Mouse (Mus musculus) kidney, adult 11 months (tissue): Measurements from ENCODE around the gene Ntsr1.

ENCODE experiments used
- DNase-seq: peaks from one replicate; pipeline ENCODE4 v3.0.0; 2022

Ntsr1 gene

DNA sequence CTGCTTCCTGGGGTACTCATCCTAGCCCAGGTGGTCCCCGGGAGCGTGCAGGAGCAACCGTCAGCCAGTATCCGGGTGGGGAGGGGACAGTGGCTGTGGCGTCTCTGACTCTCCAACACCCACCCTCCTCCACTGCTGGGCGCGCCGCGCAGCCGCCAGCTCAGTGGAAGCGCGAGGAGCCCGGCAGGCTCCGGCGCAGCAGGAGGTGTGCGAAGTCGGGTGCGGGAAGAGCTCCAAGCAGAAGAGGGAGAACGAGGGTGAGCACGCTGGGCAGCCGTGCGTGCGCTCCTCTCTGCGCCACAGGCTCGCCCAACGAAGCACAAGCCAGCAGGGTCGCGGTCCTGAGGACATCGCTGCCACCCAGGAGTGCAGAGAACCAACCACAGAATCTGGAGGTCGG lies at the start of gene Ntsr1:
Gene Ntsr1, plus strand, starts transcription at position 236 of the 400 bp plus-strand sequence.
- DNase-seq, result no peak

DNA sequence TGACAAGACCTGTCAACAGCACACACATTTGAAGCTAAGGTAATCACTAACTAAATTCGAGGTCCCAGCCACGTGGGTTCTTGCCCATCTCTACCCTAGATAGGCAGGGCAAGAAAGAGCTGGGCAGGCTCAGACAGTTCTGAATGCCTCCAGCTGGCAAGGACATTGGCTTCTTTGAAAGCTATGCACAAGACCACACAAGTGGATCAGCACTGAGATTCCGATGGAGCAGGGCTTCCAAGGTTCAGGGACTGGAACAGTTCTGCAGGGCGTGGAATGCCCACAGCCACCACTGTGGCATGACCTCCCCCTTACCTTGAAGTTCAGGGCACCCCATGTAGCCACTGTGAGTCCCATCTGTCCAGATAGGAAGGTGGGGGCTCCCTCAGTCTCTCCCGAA lies 49.2 kb upstream of the Ntsr1 start:
- DNase-seq, result peak; percentile 48

DNA sequence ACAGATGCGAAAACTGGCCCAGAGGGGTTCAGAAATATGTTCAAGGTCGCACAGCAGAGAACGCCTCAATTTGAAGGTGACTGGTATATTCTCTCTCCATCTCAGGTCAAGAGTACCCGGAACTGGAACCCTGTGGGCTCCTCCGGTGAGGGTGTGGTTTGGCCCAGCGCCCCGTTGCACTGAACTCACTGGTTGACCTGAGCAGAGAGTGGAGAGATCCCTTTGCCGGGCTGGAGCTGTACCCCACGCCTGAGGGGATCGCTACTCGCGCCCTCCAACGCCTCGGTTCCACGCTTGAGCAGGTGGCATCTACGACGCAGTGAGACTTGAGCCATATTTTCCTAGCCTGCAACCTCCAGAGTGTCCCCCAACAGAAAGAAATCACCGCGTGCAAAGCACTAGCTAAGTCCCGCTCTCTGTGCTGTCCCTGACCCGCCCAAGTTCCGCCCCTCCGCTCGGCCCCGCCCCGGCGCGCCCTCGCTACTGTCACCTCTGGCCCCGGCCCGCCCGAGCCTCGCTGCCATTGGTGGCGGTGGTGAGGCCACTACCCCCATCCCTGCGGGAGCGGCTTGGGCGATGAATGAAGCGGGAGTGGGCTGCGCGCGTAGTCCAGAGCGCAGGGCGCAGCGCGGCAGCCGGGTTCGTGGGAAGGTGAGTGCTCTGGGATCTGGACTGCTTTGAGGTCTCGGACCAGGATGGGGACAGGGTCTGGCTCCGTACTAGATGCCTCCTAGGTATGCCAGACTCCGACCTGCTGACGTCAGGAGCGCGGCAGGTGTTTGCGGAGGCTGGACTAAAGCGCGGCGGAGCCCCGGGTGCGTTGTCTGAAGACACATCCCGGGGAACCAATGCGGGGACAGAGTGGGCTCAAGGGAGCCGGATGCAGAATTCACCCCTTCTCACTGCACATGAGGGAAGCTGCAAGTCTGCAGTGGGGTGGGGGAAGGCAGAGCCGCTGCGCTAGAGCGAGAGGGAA lies 43.8 kb upstream of the Ntsr1 start, which contains the start of gene Slco4a1:
Gene Slco4a1, plus strand, starts transcription at position 523 of the 976 bp plus-strand sequence.
- DNase-seq, result peak; percentile 94

DNA sequence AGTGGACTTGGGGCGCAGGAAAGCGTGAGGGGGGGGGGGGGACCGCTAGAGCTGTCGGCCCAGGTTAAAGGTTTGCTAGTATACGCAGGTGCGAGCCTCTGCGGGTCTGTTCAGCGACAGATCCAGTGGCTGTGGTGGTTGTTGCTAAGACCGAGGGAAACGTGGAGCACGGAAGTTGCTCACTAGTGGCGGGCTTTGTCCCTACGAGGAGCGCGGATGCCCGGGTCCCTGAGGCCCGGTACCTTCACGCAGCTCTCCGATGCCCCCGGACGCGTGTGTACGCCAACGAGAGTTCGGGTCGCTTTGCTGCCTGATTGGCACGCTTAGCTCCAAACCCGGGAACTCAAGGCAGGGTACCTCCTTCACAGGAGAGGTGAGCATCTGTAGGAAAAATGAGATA lies 43.1 kb upstream of the Ntsr1 start:
- no peak for DNase-seq

DNA sequence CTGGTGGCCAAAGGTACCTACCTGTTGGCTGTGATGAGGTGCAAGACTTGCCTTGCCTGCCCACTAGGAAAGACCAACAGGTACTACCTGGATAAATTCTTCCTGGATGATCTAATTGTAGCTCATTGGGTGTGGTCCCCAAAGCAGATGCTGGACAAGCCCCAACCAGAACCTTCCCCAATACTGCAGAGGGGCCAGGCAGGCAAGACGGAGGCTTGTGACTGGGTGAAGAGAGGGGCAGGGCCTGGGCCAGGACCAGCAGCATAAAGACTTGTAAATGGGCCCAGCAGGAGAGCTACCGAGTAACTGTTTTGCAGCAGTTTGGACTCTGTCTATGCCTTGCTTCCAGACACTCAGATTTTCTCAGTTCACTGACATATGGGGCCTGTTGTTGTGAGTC lies 42.1 kb upstream of the Ntsr1 start:
- DNase-seq, result peak; percentile 59

DNA sequence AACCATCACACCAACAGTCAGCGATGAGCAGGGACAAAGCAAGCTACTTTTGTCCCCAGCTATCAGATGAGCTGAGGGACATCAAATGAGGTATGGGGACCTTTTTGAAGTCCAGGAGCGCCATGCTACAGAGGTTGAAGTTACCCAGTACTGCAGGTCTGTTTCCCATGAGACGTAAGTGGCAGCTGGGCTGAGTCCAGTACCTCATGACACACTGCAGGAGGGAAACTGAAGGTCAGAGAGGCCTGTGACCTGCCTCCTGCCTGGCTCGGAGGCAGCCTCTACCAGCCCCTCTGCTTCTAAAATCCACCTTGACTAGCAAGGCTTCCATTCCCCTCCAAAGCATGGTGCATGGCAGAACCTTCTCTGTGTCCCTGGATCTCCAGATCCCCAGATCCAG lies 40.3 kb upstream of the Ntsr1 start:
- peak; percentile 49 for DNase-seq

DNA sequence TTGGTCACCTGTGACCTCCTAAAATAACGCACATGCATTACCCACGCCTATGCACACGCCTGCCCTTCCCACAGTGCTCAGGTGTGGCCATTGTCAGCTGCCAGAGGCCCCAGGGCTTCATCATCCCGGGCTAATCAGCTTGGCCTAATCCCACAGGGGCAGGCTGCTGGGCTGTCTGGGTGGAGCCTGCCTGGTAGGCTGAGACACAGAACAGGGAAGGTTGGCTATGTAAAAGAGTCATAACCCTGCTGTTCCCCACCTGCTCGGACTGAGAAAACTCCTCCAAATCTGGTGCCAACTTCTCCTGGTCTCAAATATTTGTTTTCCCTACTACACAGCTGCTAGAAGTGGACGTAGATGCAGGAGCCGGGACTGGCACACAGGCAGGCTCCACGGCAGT lies 39.0 kb upstream of the Ntsr1 start:
- no peak for DNase-seq

DNA sequence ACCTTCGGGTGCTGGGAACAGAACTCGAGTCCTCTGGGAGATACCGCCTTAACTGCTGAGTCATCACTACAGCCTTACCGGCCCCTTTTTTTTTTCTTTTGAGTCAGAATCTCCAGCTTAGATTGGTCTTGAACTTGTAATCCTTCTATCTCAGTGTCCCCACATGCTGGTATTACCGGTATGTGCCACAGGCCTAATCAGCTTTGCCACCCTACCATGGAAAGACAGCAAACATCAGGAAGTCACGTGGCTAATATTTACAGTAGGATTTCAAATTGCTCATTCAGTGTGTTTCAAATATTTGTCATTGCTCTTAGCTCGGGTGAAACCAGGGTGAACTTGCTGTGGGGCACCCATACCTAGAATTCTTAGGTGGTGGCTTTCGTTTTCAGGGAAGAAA lies 37.2 kb upstream of the Ntsr1 start:
- DNase-seq, result no peak

DNA sequence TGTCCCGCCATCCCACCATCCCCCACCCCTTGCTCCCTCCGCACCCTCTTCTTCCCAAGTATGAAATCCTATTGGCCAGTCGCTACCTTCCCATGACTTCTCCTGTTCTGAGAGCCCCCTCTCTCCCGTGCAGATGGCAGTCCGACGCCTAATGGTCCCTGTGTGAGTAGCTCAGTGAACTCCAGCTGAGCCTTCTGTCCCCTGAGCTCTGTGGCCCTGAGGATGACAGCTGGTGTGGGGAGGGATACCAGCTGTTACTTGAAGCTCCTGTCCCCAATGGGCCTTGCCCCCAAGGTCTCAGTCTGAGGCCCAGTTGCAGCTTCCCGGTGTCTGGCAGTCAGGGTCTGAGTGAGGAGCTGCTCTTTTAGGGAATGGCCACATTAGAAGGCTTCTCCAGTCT lies 33.3 kb upstream of the Ntsr1 start:
- DNase-seq, result no peak

DNA sequence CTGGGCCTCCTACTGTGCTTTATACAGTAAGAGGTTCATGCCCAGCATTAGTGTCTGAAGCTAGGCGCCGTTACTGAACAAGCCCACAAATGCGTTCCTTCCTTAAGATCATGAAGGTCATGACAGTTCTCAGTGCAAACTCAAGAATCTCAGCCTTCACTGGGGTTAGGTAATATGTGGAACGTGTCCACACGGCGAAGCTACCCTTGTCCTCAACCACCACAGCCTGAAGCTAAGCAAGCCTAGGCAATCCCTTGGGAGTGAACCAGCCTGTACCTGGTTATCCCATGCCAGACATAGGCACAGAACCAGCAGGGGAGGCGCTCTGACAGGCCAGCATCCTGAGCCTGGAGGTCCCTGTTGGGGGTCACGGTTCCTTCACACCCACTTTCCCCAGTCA lies 30.9 kb upstream of the Ntsr1 start:
- DNase-seq, result no peak

DNA sequence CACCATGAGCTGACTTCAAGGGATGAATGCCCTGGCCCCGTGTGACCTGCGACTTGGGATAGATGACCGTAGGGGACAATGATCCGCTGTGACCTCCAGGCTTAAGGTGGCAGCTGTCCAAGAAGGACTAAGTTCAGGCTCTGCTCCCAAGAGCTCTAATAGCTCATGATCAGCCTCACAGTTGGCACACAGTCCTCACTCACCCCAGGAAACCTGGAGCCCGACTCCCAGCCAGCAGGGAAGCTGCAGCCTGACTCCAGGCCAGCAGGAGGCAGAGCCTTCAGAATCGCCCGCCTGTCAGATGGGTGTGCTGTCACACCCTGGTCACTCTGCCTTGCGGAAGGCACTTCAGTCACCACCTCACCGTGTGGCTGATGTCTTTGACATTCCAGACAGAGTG lies 30.0 kb upstream of the Ntsr1 start:
- DNase-seq, result peak; percentile 81

DNA sequence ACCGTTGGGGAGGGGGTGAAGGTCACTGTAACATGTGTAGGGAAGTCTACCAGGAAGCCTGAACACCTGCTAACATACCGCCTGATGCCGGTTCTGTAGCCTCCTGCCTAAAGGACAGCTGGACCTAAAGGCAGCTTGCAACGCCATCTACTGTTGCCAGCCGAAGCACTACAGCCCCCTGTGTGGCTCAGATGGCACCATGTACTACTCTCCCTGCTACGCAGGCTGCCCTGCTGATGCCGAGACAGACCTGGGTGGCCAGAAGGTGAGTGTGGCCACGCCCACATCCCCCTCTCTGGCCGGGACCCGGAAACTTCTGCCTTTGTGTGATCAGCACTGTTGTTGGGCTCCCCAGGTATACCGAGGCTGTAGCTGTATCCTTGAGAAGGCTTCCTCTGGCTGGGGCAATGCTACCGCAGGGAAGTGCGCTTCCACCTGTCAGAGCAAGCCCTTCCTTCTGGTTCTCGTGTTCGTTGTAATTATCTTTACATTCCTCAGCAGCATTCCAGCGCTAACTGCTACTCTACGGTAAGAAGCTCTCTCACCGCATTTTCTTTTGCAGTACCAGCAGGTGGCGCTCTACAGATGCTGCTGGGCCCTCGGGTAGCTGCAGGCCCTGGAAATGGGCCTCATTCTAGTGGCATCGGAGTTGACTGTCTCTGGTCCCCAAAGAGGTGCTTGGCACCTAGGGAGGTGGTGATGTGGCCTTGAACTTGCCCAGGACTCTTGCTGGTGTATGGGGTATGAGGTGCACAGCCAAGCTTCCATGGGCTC lies 27.3 kb upstream of the Ntsr1 start:
- DNase-seq, result no peak

DNA sequence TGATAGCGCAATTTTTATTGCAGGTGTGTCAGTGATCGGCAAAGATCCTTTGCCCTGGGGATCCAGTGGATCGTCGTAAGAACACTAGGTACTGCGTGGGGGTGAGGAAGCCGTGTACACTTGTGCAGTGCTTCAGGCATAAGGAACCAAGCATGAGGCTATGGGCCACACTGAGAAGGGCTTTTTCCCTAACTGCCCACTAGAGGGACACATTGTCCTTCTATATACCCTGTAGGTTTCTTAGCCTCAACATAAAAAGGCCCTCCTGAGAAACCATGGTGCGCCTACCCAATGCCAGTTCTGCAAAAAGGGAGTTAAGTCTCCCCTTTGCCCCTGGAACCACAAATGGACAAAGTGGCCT lies 26.7 kb upstream of the Ntsr1 start:
- DNase-seq, result peak; percentile 43

DNA sequence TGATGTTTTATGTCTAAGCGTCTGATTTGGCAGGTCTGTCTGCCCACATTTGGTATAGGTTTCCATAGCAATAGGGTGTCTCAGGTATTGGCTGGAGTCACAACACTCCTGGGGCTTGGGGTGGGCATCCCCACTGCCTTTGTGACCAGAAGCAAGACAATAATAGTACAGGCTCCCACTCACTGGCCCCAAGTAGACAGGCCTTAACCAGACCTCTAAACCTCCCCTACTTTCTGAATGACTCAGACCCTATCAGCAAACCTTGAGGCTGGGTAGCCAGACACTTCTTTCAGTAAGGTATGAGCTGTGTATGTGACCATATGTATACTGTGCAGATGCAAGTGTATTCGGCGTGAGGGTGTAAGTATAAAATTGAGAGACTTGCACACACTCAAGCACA lies 24.9 kb upstream of the Ntsr1 start:
- no peak for DNase-seq

DNA sequence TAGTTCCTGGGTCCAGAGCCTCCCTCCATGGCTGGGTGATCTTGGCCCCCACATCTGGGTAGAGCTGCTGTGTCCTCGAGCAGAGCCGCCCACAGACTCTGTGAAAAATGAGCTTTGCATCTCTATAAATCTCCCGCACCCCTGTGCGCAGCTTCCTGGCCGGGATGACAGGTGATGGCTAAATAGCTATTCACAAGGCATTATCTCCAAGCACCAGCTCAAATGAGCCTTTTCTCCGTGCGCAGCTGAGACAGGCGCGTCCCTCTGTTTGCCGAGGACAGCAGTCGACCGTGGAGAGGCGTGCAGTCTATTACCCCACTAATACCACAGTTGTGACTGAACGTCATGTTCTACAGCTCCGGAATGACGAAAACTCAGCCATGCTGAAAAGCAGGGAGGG lies 17.5 kb upstream of the Ntsr1 start:
- no peak for DNase-seq

DNA sequence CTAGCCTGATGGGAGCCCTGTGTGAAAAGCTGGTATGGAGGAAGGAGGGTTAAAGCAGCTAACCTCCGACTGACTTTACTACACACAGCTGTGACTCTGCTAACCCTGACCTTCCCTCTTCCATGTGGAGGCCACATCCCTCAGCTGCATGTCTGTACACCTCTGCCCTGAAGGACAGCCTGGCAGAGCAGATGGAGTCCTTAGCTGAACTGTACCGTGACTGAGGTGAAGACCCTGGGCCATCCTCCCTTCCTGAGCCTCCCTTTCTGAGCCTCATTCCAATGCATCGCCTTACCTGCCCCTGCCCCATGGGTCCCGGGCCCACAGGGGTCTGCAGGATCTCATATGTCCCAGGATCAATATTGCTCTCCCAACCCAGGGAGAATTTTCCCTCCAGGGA lies 14.9 kb upstream of the Ntsr1 start:
- no peak for DNase-seq

DNA sequence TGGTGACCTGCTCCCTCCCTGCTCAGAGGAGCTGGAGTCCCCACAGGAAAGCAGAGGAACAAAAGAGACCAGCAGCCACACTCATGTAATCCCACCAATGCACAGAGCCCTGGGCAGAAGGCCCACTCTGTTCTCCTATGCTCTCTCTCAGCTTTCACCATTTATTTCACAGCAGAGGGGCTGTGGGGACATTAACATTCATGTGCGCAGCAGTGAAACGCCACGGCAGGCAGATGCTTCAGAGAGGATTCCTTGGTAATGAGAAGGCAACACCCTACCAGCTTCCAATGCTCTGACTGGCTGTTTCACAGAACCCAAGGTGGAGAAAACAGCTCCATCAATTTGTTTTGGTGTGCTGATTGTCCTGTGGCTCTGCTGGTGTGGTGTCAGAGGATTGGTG lies 14.5 kb upstream of the Ntsr1 start:
- DNase-seq, result no peak

DNA sequence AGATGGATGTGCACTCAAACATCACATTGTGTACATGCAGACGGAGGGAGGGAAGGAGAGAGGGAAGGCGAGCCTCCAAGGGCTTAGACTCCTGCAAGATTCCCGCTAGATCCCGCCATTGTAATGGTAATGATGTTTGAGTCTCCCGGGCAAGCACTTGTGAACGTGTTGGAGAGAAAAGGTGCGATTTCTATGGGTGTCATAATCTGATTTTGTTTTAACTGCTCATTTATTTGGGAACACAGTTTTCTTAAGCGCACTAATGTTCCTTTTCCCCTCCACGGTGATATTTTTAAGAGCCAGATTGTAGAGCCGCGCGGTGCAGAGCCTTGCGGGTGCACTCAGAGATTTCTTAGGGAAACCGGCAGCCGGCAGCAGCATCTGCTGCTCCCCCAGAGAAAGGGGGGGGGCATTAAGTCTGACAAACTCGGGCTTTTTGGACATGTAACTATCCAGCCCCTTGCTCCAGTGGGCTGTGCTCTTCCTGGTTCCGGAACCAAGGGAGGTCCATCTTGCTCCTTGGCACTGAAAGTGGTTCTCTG lies 11.5 kb upstream of the Ntsr1 start:
- no peak for DNase-seq

DNA sequence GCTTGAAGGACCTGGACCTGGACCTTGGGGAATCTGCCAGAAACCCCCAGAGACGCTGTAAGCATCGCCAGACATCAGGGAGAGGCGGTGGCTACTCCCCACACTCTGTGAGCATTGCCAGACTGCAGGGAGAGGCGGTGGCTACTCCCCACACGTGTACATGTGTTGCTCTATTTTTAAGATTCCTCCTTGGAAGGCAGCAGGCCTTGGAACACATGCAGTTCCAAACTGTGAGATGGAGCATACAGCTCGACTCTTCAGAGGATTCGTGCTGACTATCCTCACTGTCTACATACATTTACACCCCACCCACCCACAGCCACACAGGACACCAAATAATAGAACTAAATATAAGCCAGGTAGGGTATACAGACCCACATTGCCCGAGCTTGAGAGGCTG lies 3.9 kb upstream of the Ntsr1 start:
- DNase-seq, result no peak

DNA sequence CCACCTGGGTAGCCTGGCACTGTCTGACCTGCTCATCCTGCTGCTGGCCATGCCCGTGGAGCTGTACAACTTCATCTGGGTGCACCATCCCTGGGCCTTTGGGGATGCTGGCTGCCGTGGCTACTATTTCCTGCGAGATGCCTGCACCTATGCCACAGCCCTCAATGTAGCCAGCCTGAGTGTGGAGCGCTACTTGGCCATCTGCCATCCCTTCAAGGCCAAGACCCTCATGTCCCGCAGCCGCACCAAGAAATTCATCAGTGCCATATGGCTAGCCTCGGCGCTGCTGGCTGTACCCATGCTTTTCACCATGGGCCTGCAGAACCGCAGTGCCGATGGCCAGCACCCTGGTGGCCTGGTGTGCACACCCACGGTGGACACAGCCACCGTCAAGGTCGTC lies 950 bp downstream of the Ntsr1 start:
- no peak for DNase-seq

DNA sequence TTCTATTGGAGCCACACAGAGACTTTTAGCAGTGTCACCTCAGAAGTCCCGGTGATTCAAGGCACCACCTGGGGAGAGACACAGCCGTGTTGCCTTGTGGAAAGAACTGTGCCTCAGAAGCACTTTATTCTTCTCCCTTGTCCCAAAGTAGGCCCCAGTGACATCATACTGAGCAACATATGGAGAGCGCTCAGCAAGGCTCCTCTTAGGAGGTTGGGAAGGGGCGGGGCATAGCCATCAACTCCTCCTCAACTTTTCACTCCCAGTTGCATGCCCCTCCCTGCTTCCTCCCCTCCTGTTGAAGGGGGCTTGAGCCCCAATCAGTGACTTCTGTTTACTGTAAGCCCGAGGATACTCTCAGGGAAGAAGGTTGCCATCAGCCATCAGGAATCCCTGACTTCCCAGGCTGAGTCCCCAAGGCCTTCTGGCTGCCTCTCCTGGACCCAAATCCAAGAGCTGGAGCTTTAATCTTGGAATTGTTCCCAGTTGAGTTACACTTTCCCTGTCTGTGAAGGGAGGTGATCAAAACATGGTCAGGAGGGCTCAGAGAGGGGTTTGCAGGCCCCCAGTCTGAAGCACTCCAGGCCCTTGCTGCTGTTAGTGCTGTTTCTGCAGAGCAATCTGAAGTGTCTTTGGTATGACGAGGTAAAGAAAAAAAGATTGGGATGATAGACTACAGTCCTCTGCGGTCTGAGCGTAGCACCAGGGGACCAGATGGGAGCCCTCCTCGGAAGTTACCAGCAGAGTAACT lies 1.6 kb downstream of the Ntsr1 start:
- DNase-seq, result no peak

DNA sequence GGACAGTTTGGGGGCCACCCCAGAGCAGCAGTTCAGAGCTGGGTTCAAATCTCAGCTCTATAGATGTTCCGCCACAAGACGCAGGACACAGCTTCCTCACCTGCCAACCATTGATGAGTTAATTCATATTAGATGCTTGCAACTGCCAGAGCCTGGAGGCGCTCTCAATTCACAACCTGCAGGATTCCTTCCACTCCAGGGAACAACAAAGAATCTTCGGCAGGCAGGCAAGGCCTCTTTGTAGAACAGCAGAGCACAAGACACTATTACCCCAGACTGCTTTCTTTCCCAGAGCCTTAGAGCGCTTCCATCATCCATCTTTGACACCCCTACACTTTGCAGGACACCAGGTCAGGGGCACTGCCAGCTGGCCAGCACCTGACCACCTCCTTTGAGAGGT lies 6.5 kb downstream of the Ntsr1 start:
- no peak for DNase-seq

DNA sequence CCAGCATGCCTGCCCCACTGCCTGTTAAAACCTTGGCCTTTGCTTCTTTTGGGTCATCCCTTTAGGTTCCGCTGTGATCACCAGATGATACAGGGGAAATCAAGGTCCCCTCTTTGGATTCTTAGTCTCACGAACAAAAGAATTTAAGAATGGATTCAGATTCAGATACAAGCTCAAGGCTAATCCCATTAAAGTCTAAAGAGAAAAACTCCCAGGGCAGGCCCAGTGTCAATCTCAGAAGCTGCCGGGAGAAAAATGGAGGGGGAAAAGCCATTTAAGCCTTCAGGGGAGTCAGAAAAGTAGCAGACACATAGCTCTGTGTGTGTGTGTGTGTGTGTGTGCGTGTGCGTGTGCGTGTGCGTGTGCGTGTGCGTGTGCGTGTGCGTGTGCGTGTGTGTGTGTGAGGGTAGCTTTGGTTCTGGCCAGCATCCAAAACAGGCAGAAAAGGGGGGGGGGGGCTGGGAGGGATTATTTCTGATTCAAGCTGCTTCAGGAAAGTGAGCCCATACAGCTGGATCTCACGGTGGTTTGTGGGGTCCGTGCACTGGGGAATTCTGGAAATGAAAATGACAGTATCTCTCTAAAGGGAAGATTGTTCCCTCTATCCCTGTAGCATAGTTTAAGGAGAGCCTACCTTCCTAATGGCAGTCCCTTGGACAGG lies 8.8 kb downstream of the Ntsr1 start:
- DNase-seq, result no peak
